Mouse (Mus musculus): ENCODE measurements at regions not wholly inside any gene's neighbourhood (a gene's known extent, or its start where the extent isn't known, plus 50 kb on each side); places are given as distances from the start of the nearest gene placed in this dataset.
"Not testable (repeated sequence)": the region's sequence is repeated elsewhere in the genome, so short reads cannot be mapped to it uniquely, and the experiment has no call there.

GRCm38 (mm10) chr13:98438206-98438605, 53.6 kb downstream of the Gm10320 start:
- no peak overlapping the region for H3K9ac ChIP-seq
- no peak for TF ChIP-seq CTCF (IDR thresholded peaks at IDR 0.05; ENCODE audit: low read depth)
- no peaks in the 10 kb centered on the region for H3K4me1 ChIP-seq (ENCODE audit: insufficient read depth)
- H3K36me3 ChIP-seq (ENCODE audit: insufficient read depth) = no peaks in the 10 kb centered on the region
- H3K27ac ChIP-seq (ENCODE audit: low read depth) = no peak overlapping the region
- no peaks in the 10 kb centered on the region for H3K27me3 ChIP-seq (ENCODE audit: insufficient read depth, low read length)
- ATAC-seq (ENCODE audit: insufficient read depth) (no peak), DNase-seq (no peak)
- no peaks in the 10 kb centered on the region for H3K9me3 ChIP-seq (ENCODE audit: low read depth, low read length)
- 83% methylated on average over 8 of the region's 8 CpGs for WGBS
- H3K4me3 ChIP-seq (ENCODE audit: low read depth, low read length) = no peak overlapping the region
- no peak overlapping the region for H3K4me2 ChIP-seq

- TF ChIP-seq CTCF (IDR thresholded peaks at IDR 0.05; ENCODE audit: low read depth) = no peak
- Histone ChIP-seq H3K27ac (ENCODE audit: low read depth) (no peak overlapping the region), H3K36me3 (ENCODE audit: insufficient read depth) (no peaks in the 10 kb centered on the region), H3K9ac (no peak overlapping the region), H3K4me3 (ENCODE audit: low read depth, low read length) (no peak overlapping the region), H3K27me3 (ENCODE audit: insufficient read depth, low read length) (no peaks in the 10 kb centered on the region), H3K4me1 (ENCODE audit: insufficient read depth) (no peaks in the 10 kb centered on the region), H3K4me2 (no peak overlapping the region), H3K9me3 (ENCODE audit: low read depth, low read length) (no peaks in the 10 kb centered on the region)
- no peak for ATAC-seq (ENCODE audit: insufficient read depth)
- DNase-seq = no peak
- WGBS = 77% methylated on average over 8 of the region's 8 CpGs
Measured at GRCm38 (mm10) chr13:98436961-98437360, 54.8 kb downstream of the Gm10320 start.

GRCm38 (mm10) chr13:98435245-98435975, 56.4 kb downstream of the Gm10320 start:
- H3K4me3 ChIP-seq (ENCODE audit: low read depth, low read length) = no peak overlapping the region
- H3K27me3 ChIP-seq (ENCODE audit: insufficient read depth, low read length) = peaks cover 10% of the 10 kb centered on the region
- no peak for TF ChIP-seq CTCF (IDR thresholded peaks at IDR 0.05; ENCODE audit: low read depth)
- no peak overlapping the region for H3K9ac ChIP-seq
- no peaks in the 10 kb centered on the region for H3K36me3 ChIP-seq (ENCODE audit: insufficient read depth)
- no peak for DNase-seq
- H3K4me1 ChIP-seq (ENCODE audit: insufficient read depth) = no peaks in the 10 kb centered on the region
- WGBS = 92% methylated on average over 8 of the region's 8 CpGs
- no peak overlapping the region for H3K4me2 ChIP-seq
- no peak overlapping the region for H3K27ac ChIP-seq (ENCODE audit: low read depth)
- ATAC-seq (ENCODE audit: insufficient read depth) = no peak
- no peaks in the 10 kb centered on the region for H3K9me3 ChIP-seq (ENCODE audit: low read depth, low read length)

DNA sequence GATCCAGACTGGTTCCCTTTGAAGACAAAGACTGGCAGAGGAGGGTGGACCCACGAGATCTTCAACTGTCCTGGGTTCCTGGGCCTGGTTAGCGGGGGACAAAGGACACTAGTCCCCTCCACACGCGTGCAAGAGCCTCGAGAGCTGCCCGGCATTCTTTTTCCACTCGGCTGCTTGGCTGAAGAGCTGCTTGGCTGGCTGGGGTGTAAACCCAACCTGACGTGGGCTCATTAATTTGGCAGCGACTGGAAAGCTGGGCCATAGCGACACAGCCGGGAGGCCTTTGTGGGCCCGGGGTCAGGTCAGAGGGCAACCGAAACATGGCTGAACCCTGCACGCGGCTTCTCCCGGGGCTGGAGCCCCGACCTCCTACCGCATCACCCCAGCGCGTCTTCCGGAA, 62.0 kb downstream of the Gm10320 start:
- H3K9ac ChIP-seq = no peak overlapping the region
- no peaks in the 10 kb centered on the region for H3K36me3 ChIP-seq (ENCODE audit: insufficient read depth)
- TF ChIP-seq CTCF (IDR thresholded peaks at IDR 0.05; ENCODE audit: low read depth) = no peak
- WGBS = 33% methylated on average over 21 of the region's 21 CpGs
- DNase-seq (peak; percentile 1), ATAC-seq (ENCODE audit: insufficient read depth) (no peak)
- H3K4me1 ChIP-seq (ENCODE audit: insufficient read depth) = no peaks in the 10 kb centered on the region
- no peak overlapping the region for H3K4me3 ChIP-seq (ENCODE audit: low read depth, low read length)
- H3K27ac ChIP-seq (ENCODE audit: low read depth) = no peak overlapping the region
- peaks cover 33% of the 10 kb centered on the region for H3K27me3 ChIP-seq (ENCODE audit: insufficient read depth, low read length)
- no peaks in the 10 kb centered on the region for H3K9me3 ChIP-seq (ENCODE audit: low read depth, low read length)
- H3K4me2 ChIP-seq = no peak overlapping the region

GRCm38 (mm10) chr13:98427660-98428059, 64.1 kb downstream of the Gm10320 start:
- DNase-seq = peak; percentile 44
- 6% methylated on average over 16 of the region's 16 CpGs for WGBS

GRCm38 (mm10) chr13:98425026-98425425, 66.8 kb downstream of the Gm10320 start:
- H3K9ac ChIP-seq = no peak overlapping the region
- H3K4me2 ChIP-seq = no peak overlapping the region
- no peaks in the 10 kb centered on the region for H3K9me3 ChIP-seq (ENCODE audit: low read depth, low read length)
- no peak overlapping the region for H3K4me3 ChIP-seq (ENCODE audit: low read depth, low read length)
- no peaks in the 10 kb centered on the region for H3K4me1 ChIP-seq (ENCODE audit: insufficient read depth)
- no peak for TF ChIP-seq CTCF (IDR thresholded peaks at IDR 0.05; ENCODE audit: low read depth)
- ATAC-seq (ENCODE audit: insufficient read depth) = no peak
- peaks cover 19% of the 10 kb centered on the region for H3K27me3 ChIP-seq (ENCODE audit: insufficient read depth, low read length)
- no peak for DNase-seq
- WGBS = 88% methylated on average over 7 of the region's 7 CpGs
- H3K27ac ChIP-seq (ENCODE audit: low read depth) = no peak overlapping the region
- no peaks in the 10 kb centered on the region for H3K36me3 ChIP-seq (ENCODE audit: insufficient read depth)

More at GRCm38 (mm10) chr13:98427660-98428059, 64.1 kb downstream of the Gm10320 start:
- not testable (repeated sequence) for H3K9ac ChIP-seq; H3K4me1 ChIP-seq (ENCODE audit: insufficient read depth); H3K9me3 ChIP-seq (ENCODE audit: low read depth, low read length); H3K4me3 ChIP-seq (ENCODE audit: low read depth, low read length); H3K36me3 ChIP-seq (ENCODE audit: insufficient read depth); H3K27ac ChIP-seq (ENCODE audit: low read depth)
- Histone ChIP-seq H3K27me3 (ENCODE audit: insufficient read depth, low read length) (peaks cover 33% of the 10 kb centered on the region), H3K4me2 (peak overlapping the region; percentile 37)
- ATAC-seq (ENCODE audit: insufficient read depth) = peak; percentile 54

DNA sequence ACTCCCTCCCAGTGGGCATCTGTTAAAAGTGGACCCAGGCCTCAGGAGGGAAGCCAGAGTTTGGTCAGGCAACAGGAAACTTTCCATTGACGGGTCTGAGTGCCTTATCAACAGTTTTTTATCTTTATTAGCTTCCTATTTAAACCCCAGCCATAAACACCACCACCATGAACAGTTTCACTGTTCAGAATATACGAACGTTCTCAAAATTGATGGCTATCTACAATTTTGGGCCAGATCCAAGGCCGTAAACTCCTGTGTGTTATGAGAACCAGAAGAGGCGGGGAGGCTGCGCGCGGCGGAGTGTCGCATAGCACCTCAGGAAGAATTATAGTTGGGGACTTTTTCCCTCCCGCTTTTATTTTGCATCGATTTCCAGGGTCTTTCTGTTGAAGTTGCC, 67.8 kb downstream of the Gm10320 start:
- ATAC-seq (ENCODE audit: insufficient read depth) (no peak), DNase-seq (peak; percentile 30)
- Histone ChIP-seq H3K27me3 (ENCODE audit: insufficient read depth, low read length) (peaks cover 10% of the 10 kb centered on the region; the same call in 1 of the 2 replicates), H3K4me2 (no peak overlapping the region), H3K36me3 (ENCODE audit: insufficient read depth) (no peaks in the 10 kb centered on the region), H3K4me3 (ENCODE audit: low read depth, low read length) (no peak overlapping the region), H3K9me3 (ENCODE audit: low read depth, low read length) (no peaks in the 10 kb centered on the region), H3K27ac (ENCODE audit: low read depth) (no peak overlapping the region), H3K9ac (no peak overlapping the region), H3K4me1 (ENCODE audit: insufficient read depth) (no peaks in the 10 kb centered on the region)
- WGBS = 46% methylated on average over 12 of the region's 12 CpGs
- TF ChIP-seq CTCF (IDR thresholded peaks at IDR 0.05; ENCODE audit: low read depth) = no peak
